Mouse (Mus musculus) adrenal gland, adult 8-10 months (tissue): ENCODE measurements at regions not wholly inside any gene's neighbourhood (a gene's known extent, or its start where the extent isn't known, plus 50 kb on each side); places are given as distances from the start of the nearest gene placed in this dataset.

Experiments
- DNase-seq: peaks from one replicate; pipeline ENCODE4 v3.0.0; 2022

DNA sequence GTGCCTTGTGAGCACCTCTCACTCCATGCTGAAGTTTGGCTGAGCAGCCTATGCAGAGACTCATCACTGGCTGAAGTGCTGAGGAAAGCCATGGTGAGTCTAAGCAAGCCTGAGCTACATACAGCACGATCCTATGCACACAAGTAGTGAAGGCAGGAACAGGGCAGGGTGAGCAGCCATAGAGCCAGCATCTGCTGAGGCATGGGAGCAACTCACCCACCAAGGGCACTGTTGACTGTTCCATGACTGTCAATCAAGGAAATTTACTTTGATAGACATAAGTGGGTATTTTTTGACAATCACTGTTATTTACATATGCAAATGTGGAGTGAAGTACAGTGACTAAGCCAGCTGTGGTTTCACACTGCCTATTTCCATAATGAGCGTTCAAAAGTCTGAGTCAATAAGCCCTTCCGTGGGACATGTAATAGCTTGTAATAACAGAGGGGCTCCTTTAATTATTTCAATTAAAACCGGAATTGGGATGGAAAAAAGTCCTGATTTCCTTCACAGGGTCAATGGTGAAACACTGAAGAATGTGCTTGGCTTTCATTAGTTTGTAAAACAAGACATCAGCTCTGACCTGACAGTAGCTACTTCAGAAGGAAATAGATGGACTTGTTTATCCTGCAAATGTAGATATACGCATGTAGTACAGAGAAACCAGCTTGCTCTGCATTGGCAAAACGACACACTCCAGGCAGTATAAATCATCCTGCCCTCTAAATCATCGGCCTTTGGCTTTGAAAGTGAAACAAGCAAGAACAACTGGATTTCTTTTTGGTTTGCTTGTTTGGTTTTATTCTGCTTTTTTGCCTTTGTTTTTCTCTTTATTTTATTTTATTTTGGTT, 62.1 kb downstream of the Tuba3b start:
- DNase-seq, result peak; percentile 44

- no peak for DNase-seq
Observed at GRCm38 (mm10) chr6:145679516-145679915, 64.0 kb downstream of the Tuba3b start.

DNA sequence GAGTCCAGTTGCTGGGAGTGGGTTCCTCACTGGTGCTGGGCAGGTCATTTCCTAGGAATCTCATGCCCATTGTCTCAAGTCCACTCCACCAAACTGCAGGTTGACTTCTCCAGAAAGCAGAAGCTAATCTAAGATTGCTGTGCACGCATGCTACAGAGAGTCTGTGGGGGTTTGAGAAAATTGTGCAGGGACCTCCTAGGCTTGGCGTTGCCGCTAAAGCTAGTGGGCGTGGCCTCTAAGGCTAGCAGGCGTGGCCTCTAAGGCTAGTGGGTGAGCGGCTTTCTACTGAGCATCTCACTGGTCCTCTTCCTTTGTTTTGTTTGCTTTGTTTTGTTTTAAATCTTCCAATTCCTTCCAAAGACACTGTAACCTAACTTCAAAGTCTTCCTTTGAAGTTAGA, 59.5 kb upstream of the Rassf8 start:
- peak; percentile 9 for DNase-seq

GRCm38 (mm10) chr6:145691680-145692079, 54.9 kb upstream of the Rassf8 start:
- DNase-seq, result no peak

DNA sequence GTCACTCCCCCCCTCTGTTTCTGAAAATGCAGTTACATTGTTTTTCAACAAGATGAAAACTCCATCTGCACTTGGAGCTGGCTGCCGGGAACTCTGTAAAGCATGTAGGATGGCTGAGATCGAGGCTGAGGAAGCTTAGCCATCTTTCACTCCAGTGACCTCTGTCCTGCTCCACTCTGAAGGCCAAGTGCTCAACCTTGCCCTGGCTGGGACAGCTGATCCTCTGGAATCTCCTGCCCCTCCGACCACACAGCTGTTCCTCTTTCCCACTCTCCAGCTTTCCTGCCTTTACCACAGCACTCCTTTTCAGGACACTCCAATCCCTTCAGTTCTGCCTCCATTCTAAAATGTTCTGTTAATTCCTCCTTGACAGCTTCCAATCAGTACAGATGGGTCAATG, 51.7 kb upstream of the Rassf8 start:
- DNase-seq, result no peak
